Mouse (Mus musculus) liver, embryonic 13.5 days (tissue): Measurements from ENCODE around the gene Sp8. TPM values are rescaled to one million over a fixed set of nuclear protein-coding genes. Genes with fewer than 3 reads are reported as not detected.
A peak's percentile ranks its signal among the peaks of the same experiment; 100 is the strongest.

Experiments
- ATAC-seq: fragments of 200-750 bp; cut with Nextera tagmentation; 2 replicates; pipeline ENCODE4 v1.8.0; 2017; ENCODE audit warnings: low read depth, mild to moderate bottlenecking, moderate number of reproducible peaks, moderate library complexity
- DNase-seq: peaks from one replicate; pipeline ENCODE4 v3.0.0; 2022
- H3K27ac ChIP-seq: fragments of 300-500 bp; sonication (generic); 2 replicates; pipeline ENCODE4 v1.5.1; 2015; ENCODE audit warnings: moderate library complexity, mild to moderate bottlenecking, inconsistent platforms
- H3K27me3 ChIP-seq: fragments of 300-500 bp; sonication (generic); 2 replicates; pipeline ENCODE4 v1.6.1; 2015; ENCODE audit warnings: mild to moderate bottlenecking, inconsistent platforms
- H3K36me3 ChIP-seq: fragments of 300-500 bp; sonication (generic); 2 replicates; pipeline ENCODE4 v1.6.1; 2015; ENCODE audit warnings: mild to moderate bottlenecking, inconsistent platforms
- H3K4me1 ChIP-seq: fragments of 300-500 bp; sonication (generic); replicated peaks from 2 replicates; pipeline ENCODE4 v1.6.1; 2015; ENCODE audit warnings: inconsistent platforms
- H3K4me2 ChIP-seq: fragments of 300-500 bp; sonication (generic); 2 replicates; pipeline ENCODE4 v1.6.1; 2015; ENCODE audit warnings: inconsistent platforms, mild to moderate bottlenecking, moderate library complexity
- H3K4me3 ChIP-seq: fragments of 300-500 bp; sonication (generic); replicated peaks from 2 replicates; pipeline ENCODE4 v1.5.1; 2015; ENCODE audit warnings: mild to moderate bottlenecking, inconsistent platforms
- H3K9ac ChIP-seq: fragments of 300-500 bp; sonication (generic); 2 replicates; pipeline ENCODE4 v1.6.1; 2015; ENCODE audit warnings: mild to moderate bottlenecking, inconsistent platforms
- H3K9me3 ChIP-seq: fragments of 300-500 bp; sonication (generic); replicated peaks from 2 replicates; pipeline ENCODE4 v1.6.1; 2016; ENCODE audit warnings: inconsistent platforms
- WGBS: fragments of 180-500 bp; shearing (Covaris S2); methylation state at CpG from one replicate; pipeline ENCODE4 v1.1.7; 2015; ENCODE audit not compliant: insufficient replicate concordance; 5-methylcytosine and 5-hydroxymethylcytosine counted together
- polyA plus RNA-seq: library from polyadenylated mRNA; unstranded; fragments of >200 nt; fragmentation: Nextera tagmentation; extraction: Ambion mirVana; gene quantifications from 2 replicates; pipeline ENCODE4 v1.2.1, GENCODE M21; 2015

Gene Sp8
- polyA plus RNA-seq, 1 experiment from 2014 or later: not detected

GRCm38 (mm10) chr12:118849203-118849861 lies 3.2 kb downstream of the Sp8 start:
- 1% methylated on average over 78 of the region's 78 CpGs for WGBS
- Histone ChIP-seq H3K4me3 (peak overlapping the region; percentile 31; the same call in 1 of the 2 replicates), H3K9me3 (no peaks in the 10 kb centered on the region), H3K4me2 (0 out of 2 replicates have a peak overlapping the region, but pooled peaks have one; percentile 45), H3K4me1 (peaks cover 5% of the 10 kb centered on the region), H3K9ac (no peak overlapping the region), H3K27me3 (peaks cover 92% of the 10 kb centered on the region), H3K36me3 (no peaks in the 10 kb centered on the region), H3K27ac (no peak overlapping the region)
- no peak for DNase-seq
- no peak for ATAC-seq

- ATAC-seq (no peak), DNase-seq (no peak)
- H3K4me1 ChIP-seq: peaks cover 5% of the 10 kb centered on the region
- H3K36me3 ChIP-seq: no peaks in the 10 kb centered on the region
- peaks cover 92% of the 10 kb centered on the region for H3K27me3 ChIP-seq
- no peak overlapping the region for H3K27ac ChIP-seq
- no peak overlapping the region for H3K9ac ChIP-seq
- H3K4me3 ChIP-seq: no peak overlapping the region
- H3K4me2 ChIP-seq: no peak overlapping the region
- WGBS: under 1% methylated on average over 11 of the region's 11 CpGs
- H3K9me3 ChIP-seq: no peaks in the 10 kb centered on the region
Measured at GRCm38 (mm10) chr12:118849996-118850395, 3.9 kb downstream of the Sp8 start.

- H3K36me3 ChIP-seq: no peaks in the 10 kb centered on the region
- no peak overlapping the region for H3K4me2 ChIP-seq
- H3K4me3 ChIP-seq: no peak overlapping the region
- H3K27me3 ChIP-seq: peaks cover 91% of the 10 kb centered on the region
- no peak overlapping the region for H3K9ac ChIP-seq
- H3K9me3 ChIP-seq: no peaks in the 10 kb centered on the region
- ATAC-seq (no peak), DNase-seq (no peak)
- H3K27ac ChIP-seq: no peak overlapping the region
- WGBS: 27% methylated on average over 12 of the region's 12 CpGs
- peaks cover 5% of the 10 kb centered on the region for H3K4me1 ChIP-seq
Measured at GRCm38 (mm10) chr12:118850851-118851410, 4.8 kb downstream of the Sp8 start.

GRCm38 (mm10) chr12:118853331-118853730 lies 7.2 kb downstream of the Sp8 start:
- DNase-seq (no peak), ATAC-seq (no peak)
- peaks cover 5% of the 10 kb centered on the region for H3K4me1 ChIP-seq
- H3K27me3 ChIP-seq: peaks cover 83% of the 10 kb centered on the region
- H3K36me3 ChIP-seq: no peaks in the 10 kb centered on the region
- H3K9me3 ChIP-seq: no peaks in the 10 kb centered on the region
- 8% methylated on average over 3 of the region's 3 CpGs for WGBS
- H3K4me2 ChIP-seq: no peak overlapping the region
- H3K9ac ChIP-seq: no peak overlapping the region
- no peak overlapping the region for H3K27ac ChIP-seq
- no peak overlapping the region for H3K4me3 ChIP-seq

GRCm38 (mm10) chr12:118854401-118854800 lies 8.3 kb downstream of the Sp8 start:
- peak overlapping the region; percentile 38; the same call in 1 of the 2 replicates for H3K4me3 ChIP-seq
- H3K9ac ChIP-seq: no peak overlapping the region
- H3K9me3 ChIP-seq: no peaks in the 10 kb centered on the region
- peaks cover 72% of the 10 kb centered on the region for H3K27me3 ChIP-seq
- WGBS: 3% methylated on average over 10 of the region's 10 CpGs
- no peaks in the 10 kb centered on the region for H3K4me1 ChIP-seq
- no peaks in the 10 kb centered on the region for H3K36me3 ChIP-seq
- H3K27ac ChIP-seq: no peak overlapping the region
- DNase-seq: no peak
- H3K4me2 ChIP-seq: peak overlapping the region; percentile 50
- ATAC-seq: no peak

- DNase-seq: no peak
- WGBS: 1% methylated on average over 34 of the region's 34 CpGs
- Histone ChIP-seq H3K9ac (no peak overlapping the region), H3K27me3 (peaks cover 67% of the 10 kb centered on the region), H3K4me2 (peak overlapping the region; percentile 50), H3K27ac (no peak overlapping the region), H3K4me3 (peak overlapping the region; percentile 38), H3K4me1 (no peaks in the 10 kb centered on the region), H3K9me3 (no peaks in the 10 kb centered on the region), H3K36me3 (no peaks in the 10 kb centered on the region)
- ATAC-seq: peak; percentile 74
Measured at GRCm38 (mm10) chr12:118854831-118855453, 8.8 kb downstream of the Sp8 start.

- Histone ChIP-seq H3K9ac (no peak overlapping the region), H3K27ac (no peak overlapping the region), H3K9me3 (no peaks in the 10 kb centered on the region), H3K36me3 (no peaks in the 10 kb centered on the region), H3K4me2 (no peak overlapping the region), H3K27me3 (peaks cover 55% of the 10 kb centered on the region), H3K4me3 (no peak overlapping the region), H3K4me1 (no peaks in the 10 kb centered on the region)
- DNase-seq (no peak), ATAC-seq (no peak)
- WGBS: 3% methylated on average over 7 of the region's 7 CpGs
Measured at GRCm38 (mm10) chr12:118856151-118856550, 10.0 kb downstream of the Sp8 start.

GRCm38 (mm10) chr12:118872673-118873072 lies 26.5 kb downstream of the Sp8 start:
- H3K4me1 ChIP-seq: no peaks in the 10 kb centered on the region
- no peak overlapping the region for H3K27ac ChIP-seq
- H3K36me3 ChIP-seq: no peaks in the 10 kb centered on the region
- ATAC-seq (no peak), DNase-seq (no peak)
- no peak overlapping the region for H3K4me2 ChIP-seq
- WGBS: 71% methylated on average over 8 of the region's 8 CpGs
- no peaks in the 10 kb centered on the region for H3K9me3 ChIP-seq
- no peak overlapping the region for H3K9ac ChIP-seq
- H3K27me3 ChIP-seq: no peaks in the 10 kb centered on the region
- H3K4me3 ChIP-seq: no peak overlapping the region

GRCm38 (mm10) chr12:118882790-118883189 lies 36.7 kb downstream of the Sp8 start:
- Histone ChIP-seq H3K9ac (no peak overlapping the region), H3K27me3 (no peaks in the 10 kb centered on the region), H3K4me3 (no peak overlapping the region), H3K27ac (no peak overlapping the region), H3K9me3 (no peaks in the 10 kb centered on the region), H3K4me2 (no peak overlapping the region), H3K36me3 (no peaks in the 10 kb centered on the region), H3K4me1 (no peaks in the 10 kb centered on the region)
- no peak for ATAC-seq
- DNase-seq: no peak

- Histone ChIP-seq H3K9ac (no peak overlapping the region), H3K9me3 (no peaks in the 10 kb centered on the region), H3K4me3 (no peak overlapping the region), H3K4me1 (no peaks in the 10 kb centered on the region), H3K36me3 (no peaks in the 10 kb centered on the region), H3K4me2 (no peak overlapping the region), H3K27me3 (no peaks in the 10 kb centered on the region), H3K27ac (no peak overlapping the region)
- no peak for ATAC-seq
- WGBS: 54% methylated on average over 2 of the region's 2 CpGs
- DNase-seq: no peak
Measured at GRCm38 (mm10) chr12:118887964-118888363, 41.8 kb downstream of the Sp8 start.
